Mouse (Mus musculus) 3T3-L1 (cell line): Measurements from ENCODE around the gene Paqr6.
A peak's percentile ranks its signal among the peaks of the same experiment; 100 is the strongest.

Source experiments
- DNase-seq: peaks from one replicate; pipeline ENCODE4 v3.0.0-alpha.2; 2015; ENCODE audit warnings: low read depth, low spot score

Gene Paqr6

DNA sequence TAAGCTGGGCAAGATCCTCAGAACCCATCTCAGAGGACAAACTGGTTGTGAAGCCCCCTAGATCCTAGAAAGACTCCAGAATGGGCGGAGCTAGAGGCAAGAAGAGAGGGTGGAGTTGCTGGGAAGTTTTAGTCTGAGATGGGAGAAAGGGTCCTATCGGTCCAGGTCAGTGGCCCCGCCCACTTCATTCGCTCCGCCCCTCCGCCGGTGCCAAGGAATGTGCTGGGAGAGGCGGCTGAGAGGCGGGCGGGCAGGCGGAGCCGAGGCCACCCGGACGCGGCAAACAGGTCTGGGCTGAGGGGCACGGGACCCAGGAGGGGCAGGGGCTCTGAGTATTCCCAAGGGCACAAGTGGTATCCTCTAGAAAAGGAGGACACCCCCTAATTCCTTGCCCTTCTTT lies at the start of gene Paqr6:
Gene Paqr6, plus strand, starts transcription at position 248 of the 400 bp plus-strand sequence.
- no peak for DNase-seq

DNA sequence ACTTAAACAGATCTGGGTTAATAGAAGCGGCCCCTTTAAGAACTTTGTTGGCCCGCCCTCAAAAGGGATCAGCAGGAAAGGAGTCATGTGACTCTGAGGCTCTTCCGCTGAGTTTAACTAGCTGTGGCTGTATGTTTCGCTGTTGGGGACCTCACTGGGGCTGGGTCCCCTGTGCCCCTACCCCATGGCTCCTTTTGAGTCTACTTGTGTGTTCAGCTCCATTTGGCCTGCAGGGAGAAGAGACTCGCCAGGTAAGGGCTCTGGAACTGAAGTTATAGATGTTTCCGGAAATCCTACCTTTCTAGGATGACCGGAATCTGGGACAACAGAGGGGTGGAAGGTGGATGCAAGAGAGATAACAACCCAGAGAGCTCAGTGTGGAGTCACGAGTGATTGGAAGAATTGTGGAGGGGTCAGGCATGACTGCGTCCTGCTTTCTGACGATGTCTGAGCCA lies 39.4 kb upstream of the Paqr6 start, which contains the start of gene Glmp:
Gene Glmp, plus strand, starts transcription at position 73 of the 455 bp plus-strand sequence.
- peak; percentile 86 for DNase-seq

GRCm38 (mm10) chr3:88328956-88329355 lies 35.4 kb upstream of the Paqr6 start:
- no peak for DNase-seq

DNA sequence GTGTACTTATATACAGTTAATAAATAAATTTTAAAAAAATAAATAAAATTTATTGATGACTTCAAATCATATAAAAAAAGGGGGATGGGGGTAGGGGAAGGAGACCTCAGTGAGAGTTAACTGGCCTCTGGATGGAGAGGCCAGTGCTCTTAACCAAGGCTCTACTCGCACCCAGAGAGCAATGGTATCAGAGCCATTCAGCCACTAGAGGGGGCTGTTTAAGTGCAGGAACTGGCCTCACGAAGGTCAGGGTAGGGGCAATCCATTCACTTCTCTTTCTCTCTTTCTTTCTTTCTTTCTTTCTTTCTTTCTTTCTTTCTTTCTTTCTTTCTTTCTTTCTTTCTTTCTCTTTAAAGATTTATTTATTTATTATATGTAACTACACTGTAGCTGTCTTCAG lies 33.1 kb upstream of the Paqr6 start:
- DNase-seq, result peak; percentile 74

DNA sequence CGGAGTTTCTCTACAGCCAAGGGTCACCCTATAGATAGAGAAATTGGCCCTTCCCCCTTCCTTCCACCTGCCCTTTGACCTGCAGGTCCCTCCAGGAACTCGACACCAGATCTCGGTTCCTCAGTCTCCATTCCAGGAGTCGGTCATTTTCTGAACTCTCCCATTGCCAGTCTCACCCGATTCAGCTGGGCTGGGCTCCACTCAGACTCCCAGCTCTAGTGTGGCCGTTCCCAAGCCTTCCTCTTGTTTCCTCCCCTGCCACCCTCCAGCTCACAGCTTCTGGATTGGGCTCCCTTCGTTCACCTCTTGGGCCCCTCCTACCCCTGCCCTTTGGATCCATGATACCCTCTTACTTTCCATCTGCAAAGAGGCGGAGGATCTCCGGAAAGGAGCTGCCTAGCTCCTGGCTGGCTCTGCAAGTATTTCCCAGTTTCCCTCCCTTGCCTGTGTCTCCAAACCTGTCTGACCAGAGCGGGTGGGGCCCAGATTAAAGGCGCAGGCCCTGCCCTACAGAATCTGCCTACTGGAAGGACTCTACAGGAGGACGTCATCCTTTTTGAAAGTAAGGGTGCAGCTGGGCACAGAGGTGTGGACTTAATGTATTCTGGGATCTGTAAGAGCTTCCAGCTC lies 30.2 kb upstream of the Paqr6 start:
- DNase-seq, result no peak

GRCm38 (mm10) chr3:88334902-88335435 lies 29.4 kb upstream of the Paqr6 start:
- DNase-seq, result no peak

GRCm38 (mm10) chr3:88335436-88336053 lies 28.8 kb upstream of the Paqr6 start:
- peak; percentile 66 for DNase-seq

GRCm38 (mm10) chr3:88336058-88337013 lies 28.0 kb upstream of the Paqr6 start, which contains the start of the genes Tmem79 and Smg5:
TSS of gene Tmem79 (minus strand) at chr3:88336148.
TSS of gene Smg5 (plus strand) at chr3:88336260.
- DNase-seq, result peak; percentile 96

DNA sequence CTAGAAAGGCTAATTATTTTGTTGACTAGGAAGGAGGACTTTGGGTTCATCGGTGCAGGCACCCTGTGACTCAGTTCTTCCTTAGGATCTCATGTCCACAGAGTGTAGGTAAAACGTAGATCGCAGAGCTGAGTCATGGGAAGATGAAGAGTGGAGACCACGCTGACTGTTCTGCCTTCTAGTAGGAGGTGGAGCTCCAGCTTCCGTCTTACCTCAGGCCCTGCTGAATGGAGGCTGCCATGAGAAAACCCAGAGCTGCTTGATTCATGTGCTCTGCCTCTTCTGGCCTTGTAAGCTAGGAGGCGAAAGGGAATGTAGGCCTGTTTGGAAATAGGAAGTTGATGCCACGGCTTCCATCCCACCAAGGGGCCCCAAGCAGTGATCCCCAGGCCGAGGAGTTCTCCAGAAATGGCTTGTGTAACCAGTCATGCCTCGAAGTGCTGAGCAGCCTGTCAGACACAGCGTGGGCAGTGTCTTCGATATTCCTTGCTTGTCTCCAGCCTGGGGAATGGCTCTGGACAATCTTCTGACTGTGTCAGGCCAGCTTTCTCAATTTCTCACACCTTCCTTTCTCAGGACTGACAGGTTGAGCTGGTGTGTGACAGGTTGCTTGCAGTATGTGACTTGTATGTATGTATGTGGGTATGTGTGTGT lies 26.9 kb upstream of the Paqr6 start:
- DNase-seq, result peak; percentile 67

DNA sequence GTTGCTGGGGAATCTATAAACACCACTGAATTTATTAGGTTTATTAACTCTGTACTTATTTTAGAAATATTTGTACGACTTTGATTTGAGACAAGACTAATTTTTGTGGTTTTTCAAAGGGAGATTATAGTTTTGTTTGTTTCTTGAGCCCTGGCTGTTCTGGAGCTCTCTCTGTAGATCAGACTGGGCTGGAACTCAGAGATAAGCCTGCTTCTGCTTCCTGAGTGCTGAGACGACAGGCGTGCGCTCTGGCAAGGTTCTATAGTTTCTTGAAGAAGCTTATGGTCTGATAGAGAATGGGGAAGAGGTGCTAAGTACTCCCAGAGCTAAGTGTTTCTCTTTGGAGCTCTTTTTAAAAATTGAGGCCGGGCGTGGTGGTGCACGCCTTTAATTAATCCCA lies 26.1 kb upstream of the Paqr6 start:
- DNase-seq, result no peak

DNA sequence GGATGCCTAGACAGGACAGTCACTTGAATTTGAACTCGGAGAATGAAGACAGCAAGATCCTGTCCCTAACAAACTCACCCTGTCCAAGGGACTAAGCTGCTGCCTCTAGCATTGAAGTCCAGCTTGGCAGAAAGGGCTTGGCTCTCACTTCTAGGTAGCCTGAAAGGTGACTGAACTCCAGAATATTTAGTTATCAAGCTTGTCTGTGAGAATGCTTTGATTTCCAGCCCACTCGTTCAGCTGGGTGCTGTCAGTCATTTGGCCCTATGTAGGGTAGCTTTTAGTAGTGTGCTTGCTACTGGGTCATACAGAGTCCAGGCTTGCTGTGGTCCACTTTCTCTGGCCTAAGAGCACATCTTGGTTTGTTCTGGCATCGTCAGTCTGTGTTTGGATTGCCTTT lies 25.4 kb upstream of the Paqr6 start:
- DNase-seq, result no peak

GRCm38 (mm10) chr3:88350732-88351131 lies 13.7 kb upstream of the Paqr6 start:
- DNase-seq, result no peak

- DNase-seq, result no peak
Measured at GRCm38 (mm10) chr3:88352907-88353306, 11.5 kb upstream of the Paqr6 start.

DNA sequence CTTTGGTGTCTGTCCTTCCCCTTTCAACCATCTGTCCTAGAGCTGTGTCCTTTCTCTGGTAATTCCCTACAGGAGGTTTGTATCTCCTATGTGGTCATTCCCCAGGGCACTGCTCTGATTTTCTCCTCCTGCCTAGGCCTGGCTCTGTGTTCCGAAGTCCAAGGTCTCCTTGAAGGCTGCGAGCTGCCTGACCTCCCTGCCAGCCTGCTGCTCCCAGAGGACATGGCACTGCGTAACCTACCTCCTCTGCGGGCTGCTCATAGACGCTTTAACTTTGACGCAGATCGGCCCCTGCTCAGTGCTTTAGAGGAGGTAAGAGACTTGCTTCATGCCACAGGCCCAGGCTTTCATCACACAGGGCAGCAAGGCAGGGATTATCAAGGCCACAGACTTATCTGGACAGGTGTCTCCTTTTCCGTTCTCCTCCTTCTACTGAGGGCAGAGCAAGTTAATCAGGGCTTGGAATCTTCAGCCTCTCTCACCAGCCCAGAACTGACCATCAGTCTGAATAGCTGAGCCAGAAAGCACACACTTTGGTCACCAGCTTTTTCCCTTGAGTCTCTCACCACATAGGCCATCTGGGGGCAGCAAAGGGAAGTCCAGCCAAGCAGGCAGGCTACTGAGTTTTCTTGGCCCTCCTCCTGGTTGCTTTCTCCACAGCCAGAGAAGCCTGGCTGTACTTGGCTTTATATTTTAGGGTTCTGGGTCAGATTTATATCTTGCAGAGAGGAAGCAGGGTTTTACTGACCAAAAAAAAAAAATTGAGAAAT lies 9.8 kb upstream of the Paqr6 start:
- DNase-seq, result peak; percentile 42

DNA sequence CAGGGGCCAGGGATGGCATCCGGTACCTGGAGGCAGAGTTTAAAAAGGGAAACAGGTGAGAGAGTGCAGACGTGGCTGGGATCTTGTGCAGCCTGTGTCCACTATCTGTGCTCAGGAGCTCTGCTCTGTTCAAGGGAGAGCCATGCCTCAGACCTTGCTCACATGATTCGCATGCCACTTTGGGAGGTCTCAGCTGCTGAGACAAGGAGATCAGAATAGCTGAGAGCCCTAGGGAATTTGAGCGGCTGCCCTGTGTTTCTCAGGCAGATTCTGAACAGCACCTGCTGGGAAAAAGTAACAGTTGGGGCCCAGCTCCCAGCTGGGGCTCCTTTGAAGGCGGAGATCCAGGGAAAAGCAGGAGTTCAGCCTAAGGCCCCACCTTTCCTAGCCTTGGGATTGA lies 4.8 kb upstream of the Paqr6 start:
- DNase-seq, result no peak

GRCm38 (mm10) chr3:88359989-88360388 lies 4.4 kb upstream of the Paqr6 start:
- DNase-seq, result no peak

DNA sequence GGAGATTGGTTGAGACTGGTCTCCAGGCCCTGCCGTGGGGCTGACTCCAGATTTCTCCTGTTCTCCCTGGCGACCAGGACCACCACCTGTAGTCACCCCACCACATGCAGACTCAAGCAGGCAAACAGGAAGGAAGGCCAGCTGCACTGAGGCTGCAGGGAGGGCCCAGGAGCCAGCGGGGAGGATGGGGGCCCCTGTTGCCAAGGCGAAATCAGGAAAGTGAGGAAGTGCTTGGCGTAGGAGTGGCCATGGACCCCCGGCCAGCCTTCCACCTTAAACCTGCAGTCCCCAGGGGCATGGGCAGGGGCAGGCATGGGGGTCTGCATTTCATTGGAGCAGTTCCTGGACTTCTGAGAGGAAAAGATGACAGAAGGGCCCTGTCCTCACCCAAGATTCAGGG lies 3.3 kb upstream of the Paqr6 start:
- DNase-seq, result no peak

- DNase-seq, result no peak
Measured at GRCm38 (mm10) chr3:88361612-88362313, 2.6 kb upstream of the Paqr6 start.

DNA sequence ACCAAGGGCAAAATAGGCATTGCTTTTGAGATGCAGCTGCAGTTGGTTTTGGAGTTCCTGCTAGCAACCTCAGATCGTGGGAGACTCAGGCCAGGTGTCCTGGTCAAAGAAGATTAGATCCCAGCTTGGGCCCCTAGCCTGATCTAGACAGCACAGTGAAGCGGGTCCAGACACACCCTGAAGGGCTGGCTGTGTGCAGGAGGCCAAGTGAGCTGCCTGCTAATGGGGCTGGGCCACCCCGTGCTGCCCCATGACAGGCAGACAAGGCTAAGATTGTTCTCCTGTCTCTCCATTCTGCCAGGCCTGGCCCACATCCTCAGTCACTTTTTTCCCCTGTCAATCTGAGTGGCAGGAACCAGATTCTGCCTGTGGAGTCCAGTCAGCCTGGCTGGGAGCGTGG lies 684 bp upstream of the Paqr6 start:
- peak; percentile 23 for DNase-seq
